Mouse (Mus musculus) cortical plate, adult 2 months (tissue): ENCODE data around the gene Espl1.

Experiments
- CTCF ChIP-seq: fragments of 200-500 bp; IDR thresholded peaks from 2 replicates; pipeline ENCODE4 v1.5.1; 2011; ENCODE audit warnings: mild to moderate bottlenecking, control low read depth, low read length; ENCODE audit not compliant: insufficient read depth; ENCODE audit errors: extremely low read depth
- POLR2A ChIP-seq: fragments of 200-500 bp; IDR thresholded peaks from 2 replicates; pipeline ENCODE4 v1.6.1; 2011; ENCODE audit warnings: mild to moderate bottlenecking, low read length, control low read depth; ENCODE audit not compliant: insufficient read depth; ENCODE audit errors: extremely low read depth

DNA sequence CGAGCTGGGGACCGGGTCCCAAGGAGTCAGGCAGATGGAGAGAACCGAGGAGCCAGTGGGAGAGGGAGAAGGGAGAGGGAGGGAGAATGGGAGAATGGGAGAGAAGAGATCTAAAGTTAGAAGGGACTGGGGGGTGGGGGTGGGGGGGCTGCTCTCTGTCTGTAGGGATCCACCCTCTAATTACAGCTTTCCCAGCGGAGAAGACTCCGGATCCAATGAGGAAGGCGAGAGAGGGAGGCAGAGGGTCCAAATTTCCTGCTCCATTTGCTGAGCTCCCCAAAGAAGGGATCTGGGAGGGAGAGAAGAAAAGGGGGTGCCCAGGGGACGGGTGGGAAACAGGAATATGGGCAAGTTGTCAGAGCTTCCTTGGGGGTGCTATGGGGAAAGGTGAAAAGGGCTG is 70.2 kb downstream of the Espl1 start:
- TF ChIP-seq CTCF = no peak
- no peak for TF ChIP-seq POLR2A
